Mouse (Mus musculus) right cerebral cortex, postnatal 25 days (tissue): ENCODE measurements around the gene Mtmr11.
"Not testable (repeated sequence)": the region's sequence is repeated elsewhere in the genome, so short reads cannot be mapped to it uniquely, and the experiment has no call there.

Source experiments
- DNase-seq: peaks from one replicate; pipeline ENCODE4 v3.0.0; 2022

The Mtmr11 gene

GRCm38 (mm10) chr3:96172197-96173178 lies 10.7 kb downstream of the Mtmr11 start, which contains the start of gene Sf3b4:
Gene Sf3b4, plus strand, starts transcription at chr3:96172332.
- DNase-seq: peak; percentile 83

DNA sequence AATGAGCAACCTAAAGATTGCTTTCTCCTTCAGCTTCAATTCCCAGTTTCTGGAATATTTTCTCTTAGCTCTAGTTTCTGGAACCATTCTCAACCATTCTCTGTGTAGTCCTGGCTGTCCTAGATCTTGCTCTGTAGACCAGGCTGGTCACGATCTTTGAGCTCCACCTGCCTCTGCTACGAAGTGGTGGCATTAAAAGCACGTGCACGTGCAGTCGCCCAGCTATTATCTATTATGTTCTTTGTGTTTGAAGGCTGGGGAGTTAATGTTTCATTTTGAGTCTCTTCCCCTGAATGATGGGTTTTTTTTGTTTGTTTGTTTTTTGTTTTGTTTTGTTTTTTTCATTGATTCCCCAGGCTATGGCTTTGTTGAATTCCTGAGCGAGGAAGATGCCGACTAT lies 11.4 kb downstream of the Mtmr11 start:
- no peak for DNase-seq

DNA sequence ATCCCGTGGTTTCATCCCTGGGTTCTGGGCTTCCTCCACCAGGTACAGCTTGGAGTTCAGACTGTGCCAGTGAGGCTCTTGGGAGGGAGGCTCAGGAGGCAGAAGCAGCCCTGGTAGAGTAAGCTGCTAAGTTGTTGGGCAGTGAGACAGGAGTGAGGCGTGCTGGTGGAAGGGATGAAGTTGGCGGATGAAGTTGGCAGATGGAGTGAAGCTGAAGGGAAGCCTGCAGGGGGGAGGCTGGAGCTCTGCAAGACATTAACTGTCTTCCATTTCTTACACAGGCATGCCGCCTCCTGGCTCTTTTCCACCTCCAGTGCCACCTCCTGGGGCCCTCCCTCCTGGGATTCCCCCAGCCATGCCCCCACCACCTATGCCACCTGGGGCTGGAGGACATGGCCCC lies 12.2 kb downstream of the Mtmr11 start:
- not testable (repeated sequence) for DNase-seq

DNA sequence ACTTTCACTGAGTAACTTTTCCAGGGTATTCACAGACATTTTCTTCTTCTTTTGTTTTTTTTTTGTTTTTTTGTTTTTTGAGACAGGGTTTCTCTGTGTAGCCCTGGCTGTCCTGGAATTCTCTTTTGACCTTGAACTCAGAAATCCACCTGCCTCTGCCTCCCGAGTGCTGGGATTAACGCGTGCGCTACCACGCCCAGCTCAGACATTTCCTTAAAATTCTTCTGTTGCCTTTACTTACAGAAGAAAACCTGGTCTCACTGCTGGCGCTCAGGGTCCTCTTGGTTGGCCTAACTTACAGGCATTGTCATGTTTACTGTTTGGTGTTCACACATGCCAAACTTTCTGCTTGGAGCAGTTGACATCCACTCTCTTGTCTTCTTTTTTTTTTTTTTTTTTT lies 13.4 kb downstream of the Mtmr11 start:
- no peak for DNase-seq

DNA sequence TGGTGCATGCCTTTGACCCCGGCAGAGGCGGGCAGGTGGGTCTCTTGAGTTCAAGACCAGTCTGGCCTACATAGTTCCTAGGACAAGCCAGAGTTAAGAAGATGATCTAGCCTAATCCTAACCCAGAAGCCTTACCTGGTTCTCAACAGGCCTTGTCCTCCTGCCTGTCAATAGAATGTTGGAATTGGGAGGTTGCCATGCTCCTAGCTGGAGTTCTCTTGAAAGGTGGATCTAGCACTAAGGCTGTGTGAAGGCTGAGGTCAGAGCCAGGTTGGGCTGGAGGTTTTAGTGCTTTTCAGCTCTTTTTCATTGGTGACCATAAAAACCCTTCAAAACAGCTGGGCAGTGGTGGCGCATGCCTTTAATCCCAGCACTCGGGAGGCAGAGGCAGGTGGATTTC lies 16.6 kb downstream of the Mtmr11 start:
- DNase-seq: no peak

DNA sequence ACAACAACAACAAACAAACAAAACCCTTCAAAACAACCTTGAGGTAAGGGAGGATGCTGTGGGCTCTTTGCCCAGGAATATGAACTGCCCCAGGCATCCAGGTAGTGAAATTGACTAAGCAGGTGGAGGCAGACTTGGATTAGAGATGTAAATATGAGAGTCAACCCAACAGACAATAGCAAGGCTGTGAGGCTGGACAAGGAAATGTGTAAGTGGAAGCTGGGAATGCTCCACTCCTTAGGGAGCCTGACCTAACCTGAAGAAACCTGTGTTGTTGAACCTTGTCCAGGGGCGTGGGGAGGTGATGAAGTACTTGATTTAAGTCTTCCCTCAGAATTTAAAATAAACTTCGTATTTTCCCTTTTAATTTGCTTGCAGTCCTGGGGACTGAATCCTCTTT lies 17.1 kb downstream of the Mtmr11 start:
- no peak for DNase-seq

- DNase-seq: no peak
Measured at GRCm38 (mm10) chr3:96179531-96179930, 17.7 kb downstream of the Mtmr11 start.

DNA sequence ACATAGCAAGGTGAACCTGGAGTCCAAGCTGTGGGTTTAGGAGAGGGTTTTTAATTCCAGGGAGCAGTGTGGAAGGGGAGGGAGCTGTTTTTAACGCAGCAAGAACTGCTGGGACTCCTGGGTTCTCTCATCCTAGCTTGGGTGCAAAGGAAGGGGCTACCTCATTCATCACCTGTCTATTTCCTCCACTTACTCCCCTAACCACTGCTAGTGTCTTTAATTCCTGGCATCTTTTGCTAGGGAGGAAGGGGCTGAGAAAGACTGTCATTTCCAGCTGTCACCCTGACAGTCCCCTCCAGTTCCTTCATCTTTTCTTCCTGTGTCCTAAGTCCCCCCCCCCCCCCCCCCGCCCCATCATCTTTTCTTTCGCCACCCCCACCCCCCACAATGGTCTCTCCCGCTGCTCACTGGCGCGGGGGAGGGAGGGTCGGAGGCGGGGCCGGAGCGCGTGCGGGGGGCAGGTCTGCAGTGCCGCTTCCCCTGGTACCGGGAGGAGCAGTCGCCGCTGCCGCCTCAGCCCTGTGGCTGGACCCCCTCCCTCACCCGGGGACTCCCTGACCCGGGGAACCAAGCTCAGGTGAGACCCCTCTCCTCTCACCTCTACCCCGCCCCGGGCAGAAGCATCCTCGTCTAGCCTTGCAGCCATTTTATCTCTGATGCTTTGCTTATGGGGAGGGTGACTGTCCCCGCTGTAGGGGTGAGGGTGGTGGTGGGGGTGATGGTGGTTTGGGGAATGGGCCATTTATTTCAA lies 19.1 kb downstream of the Mtmr11 start, which contains the start of gene Sv2a:
Sv2a (plus strand) TSS at position 425 of the 751 bp plus-strand sequence.
- DNase-seq: peak; percentile 79

DNA sequence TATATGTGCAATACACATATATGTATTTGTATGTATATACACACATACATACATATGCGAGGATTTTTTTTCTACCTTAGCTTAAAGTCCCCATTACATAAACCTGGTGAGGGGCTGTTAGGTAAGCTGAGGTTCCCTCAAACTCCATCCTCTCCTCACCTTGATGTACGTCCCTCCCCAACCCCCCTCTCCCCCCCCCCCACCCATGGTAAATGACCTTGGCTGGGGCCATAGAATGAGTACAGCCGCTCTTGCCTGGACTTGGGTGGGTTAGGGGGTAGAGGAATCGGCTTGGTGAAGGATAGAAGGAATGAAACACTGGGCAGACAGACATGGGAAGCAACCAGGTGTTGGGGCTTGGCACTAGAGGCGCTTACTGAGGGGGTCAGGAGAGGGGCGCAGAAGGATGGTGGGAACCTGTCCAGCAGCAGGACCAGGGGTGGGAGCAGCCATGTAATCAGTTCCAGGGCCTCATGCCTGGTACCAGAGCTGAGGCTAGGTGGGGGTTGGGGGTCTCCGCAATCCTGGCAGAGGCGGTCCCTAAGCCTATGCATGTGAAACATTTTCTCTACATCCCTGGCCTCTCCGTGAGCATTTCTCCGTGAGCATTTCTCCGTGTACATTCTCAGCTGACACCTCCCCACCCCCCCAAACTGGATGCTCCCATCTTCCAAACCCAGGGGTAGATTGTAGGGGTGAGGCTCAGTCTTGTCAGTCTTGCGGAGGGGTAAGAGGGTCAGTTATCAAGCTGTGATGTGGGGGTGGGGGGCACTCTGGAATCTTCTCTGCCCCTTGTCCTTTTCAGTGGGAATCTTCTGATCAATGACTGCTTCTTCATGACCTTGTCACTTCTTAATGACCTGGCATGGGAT lies 19.9 kb downstream of the Mtmr11 start:
- DNase-seq: peak; percentile 36

- DNase-seq: peak; percentile 35
Measured at GRCm38 (mm10) chr3:96182382-96182776, 20.6 kb downstream of the Mtmr11 start.

DNA sequence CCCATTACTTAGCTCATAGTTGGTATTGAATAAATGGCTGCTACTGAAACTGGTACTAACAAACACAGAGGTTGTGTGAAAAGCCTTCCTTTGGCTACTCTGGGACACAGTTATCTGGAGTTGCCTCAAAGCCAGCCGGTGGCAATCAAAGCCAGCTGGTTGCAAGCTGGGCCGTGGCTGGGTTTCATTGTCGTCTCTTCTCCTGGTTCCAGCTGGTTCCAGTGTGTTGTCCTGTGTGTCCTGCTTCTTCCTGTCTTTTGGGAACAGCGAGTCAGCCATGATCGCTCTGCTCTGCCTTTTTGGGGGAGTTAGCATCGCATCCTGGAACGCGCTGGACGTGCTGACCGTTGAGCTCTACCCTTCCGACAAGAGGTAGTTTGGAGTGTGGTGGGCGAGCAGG lies 31.2 kb downstream of the Mtmr11 start:
- DNase-seq: no peak

- no peak for DNase-seq
Measured at GRCm38 (mm10) chr3:96194966-96195365, 33.2 kb downstream of the Mtmr11 start.

- no peak for DNase-seq
Measured at GRCm38 (mm10) chr3:96195616-96196313, 34.0 kb downstream of the Mtmr11 start.

DNA sequence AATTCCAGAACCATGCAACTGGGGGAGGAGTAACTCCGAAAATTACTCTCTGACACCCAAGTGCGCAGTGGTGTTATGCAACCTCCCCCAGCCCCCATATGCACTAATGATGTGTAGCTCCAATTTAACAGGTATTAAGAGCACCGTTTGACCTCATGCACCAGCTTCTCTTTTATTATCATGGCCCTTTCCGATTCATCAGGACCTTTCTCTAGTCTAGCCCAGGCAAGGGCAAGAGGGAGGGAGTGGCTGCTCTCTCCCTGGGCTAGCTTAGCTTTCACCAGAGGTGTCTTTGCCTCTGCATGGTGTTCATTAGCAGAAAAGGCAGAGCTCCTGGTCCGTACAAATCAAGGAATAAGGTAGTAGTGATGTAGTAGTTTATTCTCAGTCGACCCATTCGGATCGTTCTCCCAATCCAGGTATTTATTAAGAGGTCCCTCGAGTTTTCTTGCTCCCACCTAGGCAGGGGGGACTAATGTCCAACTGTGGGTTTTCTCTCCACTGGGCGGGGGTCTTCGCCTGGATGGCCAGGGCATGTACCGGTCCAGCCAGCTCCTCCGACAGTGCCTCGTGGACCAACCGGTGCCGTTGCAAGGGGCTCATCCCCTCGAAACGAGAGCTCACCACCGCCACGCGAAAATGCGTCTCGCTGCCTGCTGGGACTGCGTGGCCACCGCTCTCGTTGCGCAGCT lies 34.8 kb downstream of the Mtmr11 start:
- DNase-seq: no peak

DNA sequence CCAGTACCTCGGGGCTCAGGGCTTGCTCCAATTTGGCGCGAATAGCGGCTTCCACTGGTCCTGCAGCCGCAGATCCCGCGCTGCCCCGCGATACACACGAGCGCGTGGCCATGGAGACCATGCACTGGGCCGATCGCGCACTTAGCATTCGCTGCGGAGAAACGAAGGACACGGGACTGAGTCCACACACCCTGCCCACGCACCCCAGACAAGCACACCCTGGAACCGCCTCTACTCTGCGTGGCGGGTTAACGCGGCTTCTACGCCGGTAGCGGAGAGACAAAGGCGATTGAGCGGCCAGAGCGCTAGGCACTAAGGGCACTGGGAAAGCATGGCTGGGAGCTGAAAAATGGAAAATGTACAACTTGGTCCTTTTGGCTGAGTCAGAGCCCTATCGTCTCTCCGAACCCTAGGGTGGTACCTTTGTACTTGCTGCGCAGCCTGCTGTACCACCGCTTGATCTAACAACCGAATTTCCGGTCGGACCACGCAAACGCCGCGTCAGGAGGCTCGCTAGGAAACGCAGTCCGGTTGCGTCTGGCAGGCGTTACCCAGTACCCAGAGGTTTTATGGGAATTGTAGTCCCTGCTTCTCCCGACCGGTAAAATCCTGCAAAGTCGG lies 35.4 kb downstream of the Mtmr11 start:
- peak; percentile 92 for DNase-seq

GRCm38 (mm10) chr3:96198181-96198580 lies 36.4 kb downstream of the Mtmr11 start:
- no peak for DNase-seq

- not testable (repeated sequence) for DNase-seq
Measured at GRCm38 (mm10) chr3:96198601-96199251, 36.9 kb downstream of the Mtmr11 start.

GRCm38 (mm10) chr3:96199731-96200130 lies 37.9 kb downstream of the Mtmr11 start:
- DNase-seq: no peak

- DNase-seq: no peak
Measured at GRCm38 (mm10) chr3:96207819-96208218, 46.0 kb downstream of the Mtmr11 start.

GRCm38 (mm10) chr3:96209242-96209641 lies 47.4 kb downstream of the Mtmr11 start:
- DNase-seq: no peak
